Mouse (Mus musculus) ES-E14 (cell line): ENCODE measurements around the gene 9930021J03Rik.

Experiments
- CHD2 ChIP-seq: IDR thresholded peaks from 2 replicates; pipeline ENCODE4 v1.6.1; 2014; ENCODE audit warnings: mild to moderate bottlenecking, low read depth, low read length, inconsistent platforms
- HCFC1 ChIP-seq: IDR thresholded peaks from 2 replicates; pipeline ENCODE4 v1.6.1; 2012; ENCODE audit warnings: low read length, inconsistent platforms, borderline replicate concordance; ENCODE audit not compliant: insufficient read depth
- MAFK ChIP-seq: IDR thresholded peaks from 2 replicates; pipeline ENCODE4 v1.6.1; 2014; ENCODE audit warnings: mild to moderate bottlenecking, low read depth, low read length, inconsistent platforms; ENCODE audit not compliant: insufficient read depth
- ZC3H11A ChIP-seq: IDR thresholded peaks from 2 replicates; pipeline ENCODE4 v1.6.1; 2012; ENCODE audit warnings: low read depth, mild to moderate bottlenecking, inconsistent platforms, low read length, borderline replicate concordance
- ZNF384 ChIP-seq: IDR thresholded peaks from 2 replicates; pipeline ENCODE4 v1.6.1; 2012; ENCODE audit warnings: low read depth, low read length, inconsistent platforms

DNA sequence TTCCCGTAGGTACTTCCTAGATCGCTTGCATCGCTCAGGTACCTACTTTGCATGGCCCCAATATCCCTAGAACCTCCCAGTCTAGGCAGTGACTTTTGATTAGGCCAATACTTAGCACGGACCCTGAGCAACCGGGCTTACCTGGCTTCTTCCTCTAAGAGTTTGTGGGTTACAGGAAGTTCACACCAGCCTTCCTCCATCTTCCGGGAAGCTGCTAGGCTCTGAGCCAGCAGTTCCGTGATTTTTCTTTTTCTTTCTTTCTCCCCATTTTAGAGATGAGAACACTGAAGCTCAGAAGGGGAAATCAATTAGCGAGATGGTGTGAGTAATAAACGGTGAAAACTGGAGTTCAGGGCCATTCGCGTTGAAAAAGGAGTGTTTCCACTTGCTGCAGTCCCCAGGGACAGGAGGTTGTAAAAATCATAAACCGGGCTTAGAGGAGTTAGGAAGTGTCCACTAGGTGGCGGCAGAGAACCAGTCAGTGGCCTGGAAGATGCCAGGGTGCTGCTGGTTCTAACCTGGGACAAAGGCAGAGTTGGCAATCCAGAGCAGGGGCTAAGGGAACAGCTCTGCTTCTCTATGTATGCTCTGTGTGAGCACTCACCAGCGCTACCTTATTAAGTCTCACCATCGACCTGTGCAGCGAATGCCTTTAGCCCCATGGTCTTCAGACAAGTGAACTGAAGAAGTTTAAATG is 121.8 kb downstream of the 9930021J03Rik start:
- peak; percentile 49; the same call in 1 of the 2 replicates for TF ChIP-seq ZC3H11A
- TF ChIP-seq MAFK, result no peak
- no peak for TF ChIP-seq ZNF384
- TF ChIP-seq HCFC1, result no peak
- no peak for TF ChIP-seq CHD2
